Mouse (Mus musculus) G1E (cell line): ENCODE results near the gene Mst1. TPM values are rescaled to one million over a fixed set of nuclear protein-coding genes. Genes with fewer than 3 reads are reported as not detected.

Experiments used
- ATAC-seq: 2 replicates; pipeline ENCODE4 v1.8.0; 2016; ENCODE audit warnings: mild to moderate bottlenecking; ENCODE audit not compliant: insufficient number of reproducible peaks, poor library complexity, low FRiP score, severe bottlenecking; ENCODE audit errors: extremely low read depth
- DNase-seq: peaks from one replicate; pipeline ENCODE4 v3.0.0; 2012; ENCODE audit warnings: low spot score
- H3K27me3 ChIP-seq: 2 replicates; pipeline ENCODE4 v1.6.1; 2012; ENCODE audit warnings: mild to moderate bottlenecking, low read length, inconsistent platforms; ENCODE audit not compliant: insufficient read depth
- H3K36me3 ChIP-seq: replicated peaks from 2 replicates; pipeline ENCODE3; 2012; ENCODE audit warnings: mild to moderate bottlenecking, inconsistent platforms
- H3K4me1 ChIP-seq: 2 replicates; pipeline ENCODE4 v1.6.1; 2012; ENCODE audit warnings: low read depth, low read length, inconsistent platforms, mixed read lengths; ENCODE audit not compliant: insufficient read depth
- H3K4me3 ChIP-seq: 2 replicates; pipeline ENCODE4 v1.5.1; 2012; ENCODE audit warnings: low read depth, mild to moderate bottlenecking, inconsistent platforms, low read length, moderate library complexity, mixed read lengths
- H3K9me3 ChIP-seq: replicated peaks from 2 replicates; pipeline ENCODE4 v1.6.1; 2012; ENCODE audit warnings: inconsistent platforms
- CTCF ChIP-seq: IDR thresholded peaks from 2 replicates; pipeline ENCODE4 v1.5.1; 2012; ENCODE audit warnings: low read depth, low read length, inconsistent platforms, mixed read lengths
- GATA1 ChIP-seq: IDR thresholded peaks from 2 replicates; pipeline ENCODE4 v1.6.1; 2012; ENCODE audit warnings: borderline replicate concordance, low read length, inconsistent platforms, mixed read lengths
- GATA2 ChIP-seq: IDR thresholded peaks from 2 replicates; pipeline ENCODE4 v1.6.1; 2012; ENCODE audit warnings: low read depth, low read length, inconsistent platforms, borderline replicate concordance
- POLR2AphosphoS5 ChIP-seq: IDR thresholded peaks from 2 replicates; pipeline ENCODE4 v1.6.1; 2012; ENCODE audit warnings: low read depth, low read length, inconsistent platforms; ENCODE audit not compliant: insufficient replicate concordance
- TAL1 ChIP-seq: conservative IDR thresholded peaks from 2 replicates; pipeline ENCODE4 v1.6.1; 2012; ENCODE audit warnings: low read depth, low read length, inconsistent platforms, mixed read lengths
- polyA plus RNA-seq: library from polyadenylated mRNA; stranded (reverse); fragments of >175 nt; gene quantifications from 2 replicates; pipeline ENCODE4 v1.2.3, GENCODE M21; 2012
- total RNA-seq, 2 experiments: library from RNA; stranded (forward) in 1 of 2; stranded (reverse) in 1 of 2; fragments of 200-1000 nt in 1 of 2; fragments of >200 nt in 1 of 2; fragmentation: Nextera tagmentation in 1 of 2; gene quantifications; 2 replicates each; pipeline ENCODE4 v1.2.3; 2014 to 2017

Gene Mst1
- total and polyA plus RNA-seq, 3 experiments, result 8.4 to 17.9 (median 11.0) TPM

DNA sequence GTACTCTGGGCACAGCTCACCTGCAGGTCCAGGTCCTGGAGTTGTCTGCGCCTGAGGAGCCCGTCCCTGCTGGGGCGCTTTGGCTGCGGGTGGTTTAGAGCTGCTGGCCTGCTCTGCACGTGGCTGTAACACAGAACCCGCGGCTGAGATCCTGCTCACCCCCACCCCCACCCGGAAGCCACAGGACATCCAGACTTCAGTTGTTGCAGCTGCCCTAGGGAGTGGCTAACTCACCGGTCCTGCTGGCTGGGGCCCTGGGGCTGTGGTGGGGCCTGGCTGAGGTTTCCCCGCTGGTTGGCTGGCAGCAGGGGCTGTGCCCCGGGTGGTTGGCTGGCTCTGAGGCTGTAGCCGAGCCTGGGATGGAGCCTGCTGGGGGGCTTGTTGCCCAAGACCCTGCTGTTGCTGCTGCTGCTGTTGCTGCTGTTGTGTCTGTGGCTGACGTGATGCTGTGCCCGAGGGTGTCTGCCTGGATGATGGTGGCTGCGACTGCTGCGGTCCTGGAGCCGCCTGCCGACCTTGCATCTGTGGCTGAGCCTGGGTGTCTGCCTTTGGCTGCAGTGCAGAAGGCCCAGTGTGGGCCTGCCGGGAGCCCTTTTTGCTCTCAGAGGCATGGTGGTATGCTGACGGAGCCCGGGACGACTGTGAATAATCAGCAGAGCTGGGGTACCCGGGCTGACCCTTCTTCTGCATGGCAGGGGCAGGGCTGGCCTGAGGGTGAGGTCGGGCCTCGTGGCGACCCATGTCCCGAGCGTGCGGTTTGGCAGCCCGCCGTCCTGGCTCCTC is 24.7 kb downstream of the Mst1 start:
- no peaks in the 10 kb centered on the region for H3K27me3 ChIP-seq
- H3K4me3 ChIP-seq, result peak overlapping the region; percentile 74
- TF ChIP-seq CTCF (no peak), GATA2 (no peak), TAL1 (no peak), GATA1 (no peak), POLR2AphosphoS5 (no peak)
- H3K9me3 ChIP-seq, result no peaks in the 10 kb centered on the region
- peaks cover 78% of the 10 kb centered on the region for H3K36me3 ChIP-seq
- DNase-seq (peak; percentile 99), ATAC-seq (peak; percentile 92)
- peaks cover 83% of the 10 kb centered on the region for H3K4me1 ChIP-seq

DNA sequence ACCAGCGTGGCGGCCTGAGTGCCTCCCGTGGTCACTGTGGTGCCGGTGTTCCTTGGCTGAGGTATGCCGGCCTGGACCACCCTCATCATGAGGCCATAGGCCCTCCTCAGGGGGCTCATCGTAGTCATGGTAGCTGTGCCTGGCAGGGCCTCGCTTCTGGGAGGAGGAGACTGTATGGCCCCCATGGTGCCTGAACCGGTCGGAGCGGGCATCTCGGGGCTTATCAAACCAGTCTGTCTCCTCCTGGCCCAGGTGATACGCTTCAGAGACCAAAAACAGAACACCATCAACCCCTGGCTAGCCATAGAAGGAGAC is 25.3 kb downstream of the Mst1 start:
- no peak for ATAC-seq
- TF ChIP-seq CTCF (no peak), POLR2AphosphoS5 (no peak), GATA2 (no peak), TAL1 (no peak), GATA1 (no peak)
- H3K27me3 ChIP-seq, result no peaks in the 10 kb centered on the region; the same call in 1 of the 2 replicates
- H3K4me1 ChIP-seq, result peaks cover 85% of the 10 kb centered on the region
- H3K36me3 ChIP-seq, result peaks cover 81% of the 10 kb centered on the region
- no peaks in the 10 kb centered on the region for H3K9me3 ChIP-seq
- H3K4me3 ChIP-seq, result peak overlapping the region; percentile 74
- DNase-seq, result peak; percentile 31

DNA sequence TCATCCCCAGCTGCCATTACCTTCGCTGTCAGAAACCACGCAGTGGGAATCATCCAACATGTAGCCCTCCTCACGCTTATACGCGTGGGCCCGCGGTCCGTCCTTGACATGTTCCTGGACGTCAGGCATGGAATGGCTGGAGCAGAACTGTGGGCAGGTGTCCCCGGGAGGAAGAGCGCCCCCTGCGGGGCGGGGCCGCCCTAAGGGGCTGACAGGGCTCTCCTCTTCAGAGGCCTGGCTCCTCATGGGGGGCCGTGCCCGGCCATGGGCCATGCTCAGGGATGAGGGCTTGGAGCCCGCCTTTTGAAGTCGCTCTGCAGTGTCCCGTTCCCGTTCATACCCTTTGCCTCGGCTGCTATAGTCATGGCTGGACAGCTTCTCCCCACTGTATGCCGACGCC is 25.9 kb downstream of the Mst1 start:
- peak overlapping the region; percentile 74; the same call in 1 of the 2 replicates for H3K4me3 ChIP-seq
- H3K36me3 ChIP-seq, result peaks cover 81% of the 10 kb centered on the region
- H3K4me1 ChIP-seq, result peaks cover 84% of the 10 kb centered on the region
- no peak for TF ChIP-seq POLR2AphosphoS5
- TF ChIP-seq GATA1, result no peak
- TF ChIP-seq TAL1, result no peak
- no peak; the same call in 1 of the 2 replicates for TF ChIP-seq CTCF
- no peak for TF ChIP-seq GATA2
- ATAC-seq (no peak), DNase-seq (peak; percentile 56)
- no peaks in the 10 kb centered on the region for H3K9me3 ChIP-seq
- peaks cover 1% of the 10 kb centered on the region; the same call in 1 of the 2 replicates for H3K27me3 ChIP-seq

- ATAC-seq (no peak), DNase-seq (no peak)
- H3K27me3 ChIP-seq, result peaks cover 2% of the 10 kb centered on the region; the same call in 1 of the 2 replicates
- peaks cover 82% of the 10 kb centered on the region for H3K36me3 ChIP-seq
- H3K9me3 ChIP-seq, result no peaks in the 10 kb centered on the region
- H3K4me1 ChIP-seq, result peaks cover 68% of the 10 kb centered on the region
- H3K4me3 ChIP-seq, result peak overlapping the region; percentile 35
- no peak for TF ChIP-seq CTCF
- no peak for TF ChIP-seq GATA2
- no peak for TF ChIP-seq POLR2AphosphoS5
- no peak for TF ChIP-seq TAL1
- no peak for TF ChIP-seq GATA1
These were observed 27.6 kb downstream of the Mst1 start for GRCm38 (mm10) chr9:108107867-108108266.

DNA sequence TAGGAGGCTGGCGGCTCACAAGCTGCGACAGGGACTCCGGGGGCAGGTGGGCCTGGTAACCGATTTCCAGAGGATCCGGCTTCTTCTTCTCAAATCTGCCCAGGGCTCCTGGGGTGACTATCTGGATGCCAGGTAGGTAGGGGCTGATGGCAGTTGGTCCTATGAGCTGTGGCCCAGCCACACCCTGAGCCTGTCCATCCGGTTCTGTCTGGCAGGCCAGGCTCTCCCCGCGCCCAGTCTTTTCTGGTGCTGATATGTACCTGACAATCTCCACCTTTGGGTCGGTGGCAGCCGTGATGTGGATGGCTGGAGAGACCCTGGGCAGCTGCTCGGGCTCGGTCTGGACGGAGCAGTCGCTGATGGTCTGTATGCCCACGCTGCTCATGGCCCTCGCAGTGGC is 29.9 kb downstream of the Mst1 start:
- Histone ChIP-seq H3K36me3 (peaks cover 93% of the 10 kb centered on the region), H3K4me1 (peaks cover 46% of the 10 kb centered on the region), H3K4me3 (no peak overlapping the region), H3K9me3 (no peaks in the 10 kb centered on the region), H3K27me3 (peaks cover 2% of the 10 kb centered on the region; the same call in 1 of the 2 replicates)
- ATAC-seq (no peak), DNase-seq (no peak)
- TF ChIP-seq GATA1 (no peak), POLR2AphosphoS5 (no peak), CTCF (no peak), TAL1 (no peak), GATA2 (no peak)

DNA sequence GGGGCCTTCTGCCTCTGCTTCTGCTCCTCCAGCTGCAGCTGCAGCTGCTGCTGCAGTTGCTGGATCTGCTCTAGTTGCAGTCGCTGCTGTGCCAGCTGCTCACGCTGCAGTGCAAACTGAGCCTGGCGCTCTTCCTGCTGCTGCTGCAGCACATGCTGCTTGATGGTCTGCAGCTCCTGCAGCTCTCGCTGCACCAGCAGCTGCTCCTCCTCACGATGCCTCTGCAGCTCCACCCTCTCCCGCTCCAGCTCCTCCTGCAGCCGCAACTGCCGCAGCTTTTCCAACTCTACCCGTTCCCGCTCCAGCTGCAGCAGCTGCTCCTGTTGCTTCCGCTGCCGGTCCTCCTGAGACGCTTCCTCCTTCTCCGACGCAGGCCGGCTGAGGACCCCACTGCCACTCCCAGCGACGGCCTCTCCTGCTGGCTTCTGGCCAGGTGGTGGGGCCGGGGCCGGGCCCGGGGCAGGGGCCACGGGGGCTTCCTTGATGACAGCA is 30.9 kb downstream of the Mst1 start:
- no peak for ATAC-seq
- Histone ChIP-seq H3K4me1 (peaks cover 36% of the 10 kb centered on the region), H3K4me3 (no peak overlapping the region), H3K27me3 (peaks cover 2% of the 10 kb centered on the region; the same call in 1 of the 2 replicates), H3K9me3 (no peaks in the 10 kb centered on the region), H3K36me3 (peaks cover 99% of the 10 kb centered on the region)
- no peak for TF ChIP-seq GATA1
- TF ChIP-seq CTCF, result no peak
- TF ChIP-seq POLR2AphosphoS5, result no peak
- TF ChIP-seq TAL1, result no peak
- no peak for TF ChIP-seq GATA2
- no peak for DNase-seq
